Mouse (Mus musculus) intestine, postnatal 0 days (tissue): ENCODE data around the gene Sez6l2. TPM values are rescaled to one million over a fixed set of nuclear protein-coding genes. Genes with fewer than 3 reads are reported as not detected.
A peak's percentile ranks its signal among the peaks of the same experiment; 100 is the strongest.

Source experiments
- ATAC-seq: fragments of 200-750 bp; cut with Nextera tagmentation; 2 replicates; pipeline ENCODE4 v1.8.0; 2017; ENCODE audit warnings: mild to moderate bottlenecking, moderate TSS enrichment, moderate library complexity
- H3K27ac ChIP-seq: fragments of 300-500 bp; sonication (generic); 2 replicates; pipeline ENCODE4 v1.5.1; 2014; ENCODE audit warnings: mild to moderate bottlenecking, low read depth, low read length, moderate library complexity
- H3K27me3 ChIP-seq: fragments of 300-500 bp; sonication (generic); replicated peaks from 2 replicates; pipeline ENCODE4 v1.6.1; 2014; ENCODE audit warnings: low read length, mixed read lengths; ENCODE audit not compliant: control insufficient read depth, insufficient read depth
- H3K36me3 ChIP-seq: fragments of 300-500 bp; sonication (generic); 2 replicates; pipeline ENCODE4 v1.6.1; 2014; ENCODE audit warnings: mild to moderate bottlenecking, moderate library complexity; ENCODE audit not compliant: control insufficient read depth, insufficient read depth
- H3K4me1 ChIP-seq: fragments of 300-500 bp; sonication (generic); replicated peaks from 2 replicates; pipeline ENCODE4 v1.6.1; 2014; ENCODE audit warnings: antibody characterized with exemption, low read length, mixed read lengths; ENCODE audit not compliant: control insufficient read depth, insufficient read depth
- H3K4me2 ChIP-seq: fragments of 300-500 bp; sonication (generic); replicated peaks from 2 replicates; pipeline ENCODE4 v1.6.1; 2014; ENCODE audit warnings: low read depth, mild to moderate bottlenecking, moderate library complexity
- H3K4me3 ChIP-seq: fragments of 300-500 bp; sonication (generic); 2 replicates; pipeline ENCODE4 v1.5.1; 2014; ENCODE audit warnings: low read depth, low read length
- H3K9ac ChIP-seq: fragments of 300-500 bp; sonication (generic); 2 replicates; pipeline ENCODE4 v1.6.1; 2014; ENCODE audit warnings: mild to moderate bottlenecking, low read depth, low read length
- H3K9me3 ChIP-seq: fragments of 300-500 bp; sonication (generic); 2 replicates; pipeline ENCODE4 v1.6.1; 2016; ENCODE audit warnings: mixed run types; ENCODE audit not compliant: control insufficient read depth
- CTCF ChIP-seq: sonication (generic); IDR thresholded peaks from 2 replicates; pipeline ENCODE4 v1.5.1; 2016; ENCODE audit warnings: low read depth, mild to moderate bottlenecking, control low read depth, antibody characterized with exemption, moderate library complexity
- WGBS: fragments of 180-500 bp; shearing (Covaris S2); extraction: QIAGEN DNeasy Blood & Tissue Kit; methylation state at CpG from one replicate; pipeline ENCODE4 v1.1.7; 2014; 5-methylcytosine and 5-hydroxymethylcytosine counted together
- polyA plus RNA-seq: library from polyadenylated mRNA; unstranded; fragments of >200 nt; fragmentation: Nextera tagmentation; extraction: Ambion mirVana; gene quantifications from 2 replicates; pipeline ENCODE4 v1.2.1, GENCODE M21; 2015

The Sez6l2 gene
- polyA plus RNA-seq, 1 experiment from 2014 or later: 1.3 TPM

- 12% methylated on average over 14 of the region's 14 CpGs for WGBS
- H3K9me3 ChIP-seq: no peaks in the 10 kb centered on the region
- TF ChIP-seq CTCF: no peak
- peak; percentile 15 for ATAC-seq
- peaks cover 23% of the 10 kb centered on the region for H3K36me3 ChIP-seq
- peak overlapping the region; percentile 90 for H3K9ac ChIP-seq
- peak overlapping the region; percentile 94 for H3K4me3 ChIP-seq
- peak overlapping the region; percentile 76 for H3K4me2 ChIP-seq
- H3K27ac ChIP-seq: peak overlapping the region; percentile 98
- no peaks in the 10 kb centered on the region for H3K27me3 ChIP-seq
- 0 out of 2 replicates have a peak, but pooled peaks cover 7% of the 10 kb centered on the region for H3K4me1 ChIP-seq
Measured at GRCm38 (mm10) chr7:126976878-126977459, 26.6 kb downstream of the Sez6l2 start.

- H3K27me3 ChIP-seq: no peaks in the 10 kb centered on the region
- ATAC-seq: no peak
- H3K9me3 ChIP-seq: no peaks in the 10 kb centered on the region
- H3K4me1 ChIP-seq: peaks cover 7% of the 10 kb centered on the region; the same call in 1 of the 2 replicates
- H3K27ac ChIP-seq: no peak overlapping the region; the same call in 1 of the 2 replicates
- peaks cover 23% of the 10 kb centered on the region for H3K36me3 ChIP-seq
- no peak overlapping the region for H3K9ac ChIP-seq
- no peak for TF ChIP-seq CTCF
- H3K4me3 ChIP-seq: no peak overlapping the region
- no peak overlapping the region for H3K4me2 ChIP-seq
- WGBS: 88% methylated on average over 6 of the region's 6 CpGs
Measured at GRCm38 (mm10) chr7:126978841-126979240, 28.5 kb downstream of the Sez6l2 start.

- peaks cover 23% of the 10 kb centered on the region for H3K36me3 ChIP-seq
- H3K27me3 ChIP-seq: no peaks in the 10 kb centered on the region
- H3K27ac ChIP-seq: no peak overlapping the region
- no peak overlapping the region for H3K4me2 ChIP-seq
- no peak for TF ChIP-seq CTCF
- H3K9ac ChIP-seq: no peak overlapping the region
- no peak overlapping the region for H3K4me3 ChIP-seq
- H3K4me1 ChIP-seq: no peaks in the 10 kb centered on the region; the same call in 1 of the 2 replicates
- no peak for ATAC-seq
- 83% methylated on average over 2 of the region's 2 CpGs for WGBS
- H3K9me3 ChIP-seq: no peaks in the 10 kb centered on the region
Measured at GRCm38 (mm10) chr7:126981601-126982000, 31.2 kb downstream of the Sez6l2 start.

GRCm38 (mm10) chr7:126982054-126982453 lies 31.7 kb downstream of the Sez6l2 start:
- WGBS: 56% methylated on average over 4 of the region's 4 CpGs
- Histone ChIP-seq H3K9me3 (no peaks in the 10 kb centered on the region), H3K27me3 (no peaks in the 10 kb centered on the region), H3K4me1 (no peaks in the 10 kb centered on the region; the same call in 1 of the 2 replicates), H3K9ac (no peak overlapping the region), H3K4me3 (no peak overlapping the region), H3K27ac (peak overlapping the region; percentile 57; the same call in 1 of the 2 replicates), H3K36me3 (peaks cover 27% of the 10 kb centered on the region), H3K4me2 (no peak overlapping the region)
- no peak for TF ChIP-seq CTCF
- peak; percentile 14; the same call in 1 of the 2 replicates for ATAC-seq

- no peak for ATAC-seq
- Histone ChIP-seq H3K4me3 (no peak overlapping the region), H3K9ac (no peak overlapping the region), H3K36me3 (peaks cover 33% of the 10 kb centered on the region), H3K4me1 (no peaks in the 10 kb centered on the region; the same call in 1 of the 2 replicates), H3K9me3 (no peaks in the 10 kb centered on the region), H3K27ac (no peak overlapping the region), H3K4me2 (no peak overlapping the region), H3K27me3 (no peaks in the 10 kb centered on the region)
- WGBS: 84% methylated on average over 7 of the region's 7 CpGs
- no peak for TF ChIP-seq CTCF
Measured at GRCm38 (mm10) chr7:126983113-126983512, 32.8 kb downstream of the Sez6l2 start.

- Histone ChIP-seq H3K27ac (no peak overlapping the region), H3K27me3 (no peaks in the 10 kb centered on the region), H3K4me1 (no peaks in the 10 kb centered on the region; the same call in 1 of the 2 replicates), H3K9me3 (no peaks in the 10 kb centered on the region), H3K4me2 (no peak overlapping the region), H3K9ac (no peak overlapping the region), H3K36me3 (peaks cover 33% of the 10 kb centered on the region), H3K4me3 (no peak overlapping the region)
- TF ChIP-seq CTCF: no peak
- WGBS: 52% methylated on average over 10 of the region's 10 CpGs
- ATAC-seq: no peak
Measured at GRCm38 (mm10) chr7:126984667-126985444, 34.5 kb downstream of the Sez6l2 start.
